Mouse (Mus musculus) CH12.LX (cell line): ENCODE results near the gene Sgf29.

Experiments
- CHD2 ChIP-seq: IDR thresholded peaks from 2 replicates; pipeline ENCODE4 v1.6.1; 2011; ENCODE audit warnings: low read length, improper control_type of control experiment
- CTCF ChIP-seq, 2 experiments: IDR thresholded peaks in 1 of 2; conservative IDR thresholded peaks in 1 of 2; 2 replicates each; pipeline ENCODE4 v1.5.1; 2011 to 2012; ENCODE audit warnings: low read depth in 2 of 2, low read length in 2 of 2, improper control_type of control experiment in 1 of 2, inconsistent platforms in 1 of 2, mild to moderate bottlenecking in 1 of 2, moderate library complexity in 1 of 2
- E2F4 ChIP-seq: IDR thresholded peaks from 2 replicates; pipeline ENCODE4 v1.6.1; 2011; ENCODE audit warnings: low read depth, low read length, improper control_type of control experiment; ENCODE audit not compliant: insufficient replicate concordance
- EP300 ChIP-seq: IDR thresholded peaks from 2 replicates; pipeline ENCODE4 v1.6.1; 2011; ENCODE audit warnings: low read length, improper control_type of control experiment
- ETS1 ChIP-seq: conservative IDR thresholded peaks from 2 replicates; pipeline ENCODE4 v1.6.1; 2012; ENCODE audit warnings: low read depth, mild to moderate bottlenecking, inconsistent platforms, low read length, improper control_type of control experiment, moderate library complexity
- KAT2A ChIP-seq: IDR thresholded peaks from 2 replicates; pipeline ENCODE4 v1.6.1; 2012; ENCODE audit warnings: low read length, improper control_type of control experiment, inconsistent platforms; ENCODE audit not compliant: insufficient replicate concordance
- MEF2A ChIP-seq: IDR thresholded peaks from 2 replicates; pipeline ENCODE4 v1.6.1; 2014; ENCODE audit warnings: low read depth, mild to moderate bottlenecking, inconsistent platforms, low read length, improper control_type of control experiment, borderline replicate concordance
- POLR2A ChIP-seq: IDR thresholded peaks from 2 replicates; pipeline ENCODE4 v1.6.1; 2011; ENCODE audit warnings: low read depth, mild to moderate bottlenecking, improper control_type of control experiment, low read length
- RCOR1 ChIP-seq: conservative IDR thresholded peaks from 2 replicates; pipeline ENCODE4 v1.6.1; 2012; ENCODE audit warnings: low read depth, mild to moderate bottlenecking, inconsistent platforms, low read length, improper control_type of control experiment

DNA sequence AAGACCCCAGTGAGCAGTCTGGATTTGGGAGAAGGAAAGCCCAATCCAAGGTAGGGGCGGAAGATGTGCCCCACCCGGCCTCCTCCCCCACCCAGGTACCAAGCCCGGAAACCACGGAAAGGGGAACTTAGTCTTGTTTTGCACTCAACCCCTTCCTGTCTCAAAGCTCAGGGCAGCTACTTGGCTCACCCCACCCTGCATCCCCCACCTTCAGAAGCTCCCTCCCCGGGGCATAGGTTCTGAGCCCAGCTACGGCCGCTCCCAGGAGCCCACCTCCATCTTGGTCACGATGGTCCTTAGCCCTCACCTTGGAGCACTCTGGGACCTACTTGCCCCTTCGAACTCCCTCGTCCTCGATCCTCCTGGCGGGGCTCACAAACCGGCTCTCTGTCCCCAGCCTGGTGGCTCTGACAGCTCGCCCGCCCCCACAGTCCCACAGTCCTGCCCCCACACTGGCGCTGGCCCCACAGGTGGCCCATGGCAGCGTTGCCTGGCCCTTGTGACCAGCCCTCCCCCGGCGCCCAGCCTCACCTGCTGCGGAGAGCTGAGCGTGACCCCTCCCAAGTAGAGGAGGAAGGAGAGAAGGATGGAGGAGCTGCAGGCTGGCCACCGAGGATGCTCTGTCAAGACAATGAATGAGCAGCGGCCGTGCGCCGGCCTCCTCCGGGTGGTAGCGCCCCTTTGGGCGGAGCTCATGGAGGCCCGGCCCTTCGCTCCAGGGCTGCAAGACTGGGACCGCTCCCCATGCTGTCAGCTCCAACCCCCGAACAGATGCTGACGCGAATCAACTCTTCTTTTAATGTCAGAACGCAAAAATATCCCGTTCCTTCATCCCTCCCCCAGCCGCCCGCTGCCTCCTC is 55.2 kb downstream of the Sgf29 start:
- TF ChIP-seq CTCF (conservative IDR thresholded peaks at IDR 0.05 in 1 of 2, IDR thresholded peaks at IDR 0.05 in 1 of 2; ENCODE audit: low read depth in 2 of 2, low read length in 2 of 2) (no peak), POLR2A (peak; percentile 86), KAT2A (0 out of 2 replicates have a peak, but pooled peaks have one; percentile 60), RCOR1 (0 out of 2 replicates have a peak, but pooled peaks have one; percentile 28), MEF2A (peak; percentile 32; the same call in 1 of the 2 replicates), EP300 (peak; percentile 55), E2F4 (no peak), ETS1 (peak; percentile 35), CHD2 (peak; percentile 78)
